Mouse (Mus musculus) embryonic fibroblast, embryonic 13.5 days (primary cell): ENCODE measurements at regions not wholly inside any gene's neighbourhood (a gene's known extent, or its start where the extent isn't known, plus 50 kb on each side); places are given as distances from the start of the nearest gene placed in this dataset.

Experiments
- H3K27ac ChIP-seq: 2 replicates; pipeline ENCODE4 v1.5.1; 2012; ENCODE audit warnings: low read length, control low read depth, inconsistent platforms; ENCODE audit not compliant: insufficient read depth
- H3K4me1 ChIP-seq: 2 replicates; pipeline ENCODE4 v1.6.1; 2011; ENCODE audit warnings: low read length; ENCODE audit not compliant: control insufficient read depth, insufficient read depth
- H3K4me3 ChIP-seq: 2 replicates; pipeline ENCODE4 v1.5.1; 2011; ENCODE audit warnings: mild to moderate bottlenecking, control low read depth, low read length; ENCODE audit not compliant: insufficient read depth
- CTCF ChIP-seq: IDR thresholded peaks from 2 replicates; pipeline ENCODE4 v1.5.1; 2011; ENCODE audit warnings: mild to moderate bottlenecking, control low read depth, low read length, moderate library complexity, borderline replicate concordance; ENCODE audit not compliant: insufficient read depth
- POLR2A ChIP-seq: IDR thresholded peaks from 2 replicates; pipeline ENCODE4 v1.6.1; 2011; ENCODE audit warnings: low read depth, mild to moderate bottlenecking, control low read depth, low read length, moderate library complexity

- Histone ChIP-seq H3K27ac (no peak overlapping the region), H3K4me3 (no peak overlapping the region), H3K4me1 (0 out of 2 replicates have a peak, but pooled peaks cover 2% of the 10 kb centered on the region)
- TF ChIP-seq POLR2A, result no peak
- TF ChIP-seq CTCF, result no peak
Measured at GRCm38 (mm10) chr15:97580726-97581125, 124.9 kb downstream of the Rpap3 start.

- Histone ChIP-seq H3K4me1 (0 out of 2 replicates have a peak, but pooled peaks cover 2% of the 10 kb centered on the region), H3K27ac (no peak overlapping the region), H3K4me3 (no peak overlapping the region)
- TF ChIP-seq CTCF (no peak), POLR2A (no peak)
Measured at GRCm38 (mm10) chr15:97578046-97578445, 127.6 kb downstream of the Rpap3 start.

- Histone ChIP-seq H3K4me1 (0 out of 2 replicates have a peak, but pooled peaks cover 2% of the 10 kb centered on the region), H3K4me3 (no peak overlapping the region), H3K27ac (no peak overlapping the region)
- TF ChIP-seq POLR2A (no peak), CTCF (no peak)
Measured at GRCm38 (mm10) chr15:97577196-97577595, 128.4 kb downstream of the Rpap3 start.

- Histone ChIP-seq H3K27ac (no peak overlapping the region), H3K4me3 (no peak overlapping the region), H3K4me1 (no peaks in the 10 kb centered on the region)
- no peak for TF ChIP-seq CTCF
- no peak for TF ChIP-seq POLR2A
Measured at GRCm38 (mm10) chr15:97572639-97573038, 133.0 kb downstream of the Rpap3 start.

- no peak for TF ChIP-seq POLR2A
- no peak for TF ChIP-seq CTCF
- H3K4me1 ChIP-seq, result no peaks in the 10 kb centered on the region
- no peak overlapping the region for H3K4me3 ChIP-seq
- no peak overlapping the region for H3K27ac ChIP-seq
Measured at GRCm38 (mm10) chr15:97571885-97572284, 133.7 kb downstream of the Rpap3 start.

GRCm38 (mm10) chr15:97560096-97560495 is 145.5 kb downstream of the Rpap3 start:
- Histone ChIP-seq H3K4me1 (peaks cover 2% of the 10 kb centered on the region; the same call in 1 of the 2 replicates), H3K27ac (peak overlapping the region; percentile 13; the same call in 1 of the 2 replicates), H3K4me3 (no peak overlapping the region)
- no peak for TF ChIP-seq POLR2A
- TF ChIP-seq CTCF, result no peak

GRCm38 (mm10) chr15:97558725-97559124 is 146.9 kb downstream of the Rpap3 start:
- peaks cover 2% of the 10 kb centered on the region; the same call in 1 of the 2 replicates for H3K4me1 ChIP-seq

GRCm38 (mm10) chr15:97548354-97548753 is 157.3 kb downstream of the Rpap3 start:
- Histone ChIP-seq H3K27ac (no peak overlapping the region), H3K4me3 (no peak overlapping the region), H3K4me1 (no peaks in the 10 kb centered on the region)
- no peak for TF ChIP-seq POLR2A
- no peak for TF ChIP-seq CTCF

More at GRCm38 (mm10) chr15:97558725-97559124, 146.9 kb downstream of the Rpap3 start:
- H3K27ac ChIP-seq, result no peak overlapping the region
- no peak overlapping the region for H3K4me3 ChIP-seq
- TF ChIP-seq CTCF (no peak), POLR2A (no peak)

- Histone ChIP-seq H3K27ac (no peak overlapping the region), H3K4me1 (no peaks in the 10 kb centered on the region), H3K4me3 (no peak overlapping the region)
- no peak for TF ChIP-seq CTCF
Measured at GRCm38 (mm10) chr15:97545034-97545433, 160.6 kb downstream of the Rpap3 start.

- H3K4me3 ChIP-seq, result no peak overlapping the region
- TF ChIP-seq POLR2A (no peak), CTCF (no peak)
- H3K4me1 ChIP-seq, result no peaks in the 10 kb centered on the region
- H3K27ac ChIP-seq, result no peak overlapping the region
Measured at GRCm38 (mm10) chr15:97541646-97542045, 164.0 kb downstream of the Rpap3 start.

GRCm38 (mm10) chr15:97536145-97536544 is 169.5 kb downstream of the Rpap3 start:
- TF ChIP-seq POLR2A (no peak), CTCF (no peak)
- peaks cover 6% of the 10 kb centered on the region; the same call in 1 of the 2 replicates for H3K4me1 ChIP-seq
- no peak overlapping the region for H3K4me3 ChIP-seq
- H3K27ac ChIP-seq, result no peak overlapping the region
